Mouse (Mus musculus) adipocyte (in vitro differentiated cells): ENCODE results near the gene Ppp2r5d.

ENCODE experiments used
- DNase-seq: peaks from one replicate; pipeline ENCODE4 v3.0.0-alpha.2; 2016; ENCODE audit warnings: low spot score

Ppp2r5d gene

GRCm38 (mm10) chr17:46714756-46715481, 10.0 kb upstream of the Ppp2r5d start:
- peak; percentile 83 for DNase-seq

GRCm38 (mm10) chr17:46713849-46714248, 8.9 kb upstream of the Ppp2r5d start:
- no peak for DNase-seq

GRCm38 (mm10) chr17:46712442-46712841, 7.5 kb upstream of the Ppp2r5d start:
- peak; percentile 26 for DNase-seq

GRCm38 (mm10) chr17:46711612-46712271, 6.8 kb upstream of the Ppp2r5d start:
- peak; percentile 74 for DNase-seq

- DNase-seq, result peak; percentile 94
Measured at GRCm38 (mm10) chr17:46710959-46711597, 6.2 kb upstream of the Ppp2r5d start, which contains the start of gene Pex6. TSS of gene Pex6 (plus strand) at chr17:46711463.

GRCm38 (mm10) chr17:46706375-46707089, 1.6 kb upstream of the Ppp2r5d start:
- peak; percentile 83 for DNase-seq

GRCm38 (mm10) chr17:46703971-46704886, 682 bp downstream of the Ppp2r5d start:
- peak; percentile 64 for DNase-seq

- DNase-seq, result no peak
Measured at GRCm38 (mm10) chr17:46702506-46702905, 2.4 kb downstream of the Ppp2r5d start.

GRCm38 (mm10) chr17:46702100-46702499, 2.8 kb downstream of the Ppp2r5d start:
- no peak for DNase-seq

GRCm38 (mm10) chr17:46701489-46701888, 3.4 kb downstream of the Ppp2r5d start:
- DNase-seq, result no peak

GRCm38 (mm10) chr17:46699912-46700311, 5.0 kb downstream of the Ppp2r5d start:
- no peak for DNase-seq

- no peak for DNase-seq
Measured at GRCm38 (mm10) chr17:46699245-46699644, 5.7 kb downstream of the Ppp2r5d start.

GRCm38 (mm10) chr17:46698515-46698914, 6.4 kb downstream of the Ppp2r5d start:
- DNase-seq, result no peak

- no peak for DNase-seq
Measured at GRCm38 (mm10) chr17:46694517-46695063, 10.3 kb downstream of the Ppp2r5d start.

GRCm38 (mm10) chr17:46691390-46691789, 13.5 kb downstream of the Ppp2r5d start:
- DNase-seq, result no peak

GRCm38 (mm10) chr17:46690665-46691064, 14.2 kb downstream of the Ppp2r5d start:
- DNase-seq, result no peak

GRCm38 (mm10) chr17:46685913-46686312, 19.0 kb downstream of the Ppp2r5d start:
- no peak for DNase-seq

- no peak for DNase-seq
Measured at GRCm38 (mm10) chr17:46682654-46683389, 22.1 kb downstream of the Ppp2r5d start.

GRCm38 (mm10) chr17:46681466-46682118, 23.3 kb downstream of the Ppp2r5d start:
- no peak for DNase-seq
